Mouse (Mus musculus): Measurements from ENCODE around the gene Rest.

- TF ChIP-seq TAL1 (IDR thresholded peaks at IDR 0.05; ENCODE audit: low read length) (no peak), GATA1 (IDR thresholded peaks at IDR 0.05; ENCODE audit: low read length) (no peak)
Measured at GRCm38 (mm10) chr5:77265671-77266065, 377 bp downstream of the Rest start.
